Mouse (Mus musculus) gastrocnemius, postnatal 4 days (tissue): ENCODE results near the gene Zfp937. TPM values are rescaled to one million over a fixed set of nuclear protein-coding genes. Genes with fewer than 3 reads are reported as not detected.
A peak's percentile ranks its signal among the peaks of the same experiment; 100 is the strongest.
"Not testable (repeated sequence)": the region's sequence is repeated elsewhere in the genome, so short reads cannot be mapped to it uniquely, and the experiment has no call there.

ENCODE experiments used
- DNase-seq, 2 experiments: peaks; one replicate each; pipeline ENCODE4 v3.0.0; 2021 to 2022; ENCODE audit warnings: low spot score in 2 of 2, mixed read lengths in 2 of 2
- long read RNA-seq, 2 experiments: library from polyadenylated mRNA; stranded (forward); transcript quantifications; one replicate each; pipeline ENCODE4 v2.0.0; 2021
- total RNA-seq, 2 experiments: library from RNA; stranded (reverse); gene quantifications; 2 replicates each; pipeline ENCODE4 v1.2.3; 2021

The Zfp937 gene
- total RNA-seq: 1 to 10 TPM; 5.2 to 6.0 TPM
- long read RNA-seq, experiment 1, partial matches to known transcripts: 0 of 1 reads
- long read RNA-seq, experiment 1, other reads (novel, unspliced or antisense): 0 of 1 reads
- long read RNA-seq, experiment 2, partial matches to known transcripts: 0 of 3 reads
- long read RNA-seq, experiment 2, other reads (novel, unspliced or antisense): 3 of 3 reads

DNA sequence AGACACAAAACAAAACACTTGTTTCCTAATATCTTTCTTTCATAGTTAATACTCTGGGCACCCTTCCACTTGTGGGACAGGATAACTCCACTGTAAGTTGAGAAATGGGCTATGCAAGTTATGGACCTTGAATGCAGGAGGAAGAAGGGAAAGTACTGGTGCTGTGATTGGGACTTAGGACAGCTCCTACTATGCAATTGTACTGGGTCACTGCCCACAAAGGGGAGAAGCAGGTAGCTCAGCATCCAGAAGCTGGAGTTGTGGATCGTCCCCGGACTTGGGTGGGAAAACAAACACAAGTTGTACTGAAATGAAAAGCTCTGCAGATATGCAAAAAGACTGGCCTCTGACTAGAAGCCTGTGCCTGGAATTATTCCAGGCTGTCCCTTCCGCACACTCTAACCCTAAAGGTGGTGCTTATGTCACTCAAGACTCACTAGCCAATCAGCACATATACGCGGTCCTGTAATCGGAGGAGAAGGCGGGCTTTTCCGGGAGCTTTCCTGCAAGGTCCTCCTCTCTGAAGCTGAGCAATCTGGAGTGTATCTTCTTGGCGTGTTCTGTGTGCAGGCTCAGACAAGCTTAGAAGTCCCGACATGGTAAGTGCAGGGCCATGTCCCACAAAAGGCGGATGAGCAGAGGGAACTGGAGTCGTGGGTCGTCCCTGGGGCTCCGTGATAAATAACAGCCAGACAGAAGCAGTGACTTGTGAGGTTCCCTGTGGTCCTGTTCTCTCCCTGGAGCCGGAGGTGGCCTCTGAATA lies at the start of gene Zfp937:
Gene Zfp937, plus strand, starts transcription at position 474 of the 763 bp plus-strand sequence.
- peak; percentile 30 to 71 for DNase-seq

- no peak for DNase-seq
Observed at GRCm38 (mm10) chr2:150173833-150174232, 44.0 kb upstream of the Zfp937 start.

DNA sequence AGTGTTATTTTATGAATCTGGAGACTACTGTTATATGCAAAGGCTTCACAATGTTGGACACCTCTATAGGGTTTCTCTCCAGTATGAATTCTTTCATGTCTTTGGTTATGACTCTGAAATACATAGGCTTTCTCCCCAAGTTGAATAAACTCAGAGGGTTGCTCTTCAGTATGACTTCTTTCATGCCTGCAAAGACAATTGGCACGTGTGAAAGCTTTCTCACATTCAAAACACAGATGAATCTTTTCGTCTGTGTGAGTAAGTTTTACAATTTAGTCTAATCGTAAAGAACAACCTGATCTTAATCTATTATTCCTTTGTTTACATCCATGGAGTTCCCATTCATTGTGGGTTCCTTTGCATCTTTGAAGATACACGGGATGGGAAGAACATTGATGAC lies 38.3 kb upstream of the Zfp937 start, which contains the start of gene Gm10770:
Gene Gm10770, minus strand, starts transcription at position 101 of the 400 bp plus-strand sequence.
- DNase-seq: not testable (repeated sequence)

DNA sequence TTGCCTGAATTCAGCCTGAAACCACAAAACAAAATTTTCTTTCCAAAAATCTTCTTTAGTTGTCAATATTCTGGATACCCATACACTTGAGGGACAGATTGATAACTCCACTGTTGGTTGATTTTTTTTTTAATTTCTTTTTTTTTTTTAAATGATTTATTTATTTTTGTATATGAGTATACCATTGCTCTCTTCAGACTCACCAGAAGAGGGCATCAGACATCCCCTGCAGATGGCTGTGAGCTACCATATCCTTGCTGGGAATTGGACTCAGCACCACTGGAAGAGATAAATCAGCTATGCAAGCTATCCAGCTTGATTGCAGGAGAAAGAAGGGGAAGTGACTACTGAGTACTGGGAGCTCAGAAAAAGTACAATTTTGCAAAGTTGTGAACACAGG lies 36.8 kb upstream of the Zfp937 start:
- not testable (repeated sequence) for DNase-seq

- not testable (repeated sequence) for DNase-seq
Observed at GRCm38 (mm10) chr2:150181570-150181999, 36.3 kb upstream of the Zfp937 start, which contains the start of gene Gm14139. TSS of gene Gm14139 (plus strand) at chr2:150181755.

- not testable (repeated sequence) for DNase-seq
Observed at GRCm38 (mm10) chr2:150218363-150218725, 471 bp downstream of the Zfp937 start.

GRCm38 (mm10) chr2:150223263-150223662 lies 5.4 kb downstream of the Zfp937 start:
- DNase-seq: not testable (repeated sequence)

- no peak for DNase-seq
Observed at GRCm38 (mm10) chr2:150243211-150243610, 25.3 kb downstream of the Zfp937 start.

GRCm38 (mm10) chr2:150255491-150255890 lies 37.6 kb downstream of the Zfp937 start, which contains the start of gene Gm21994:
TSS of gene Gm21994 (minus strand) at chr2:150255591.
- DNase-seq: not testable (repeated sequence)

DNA sequence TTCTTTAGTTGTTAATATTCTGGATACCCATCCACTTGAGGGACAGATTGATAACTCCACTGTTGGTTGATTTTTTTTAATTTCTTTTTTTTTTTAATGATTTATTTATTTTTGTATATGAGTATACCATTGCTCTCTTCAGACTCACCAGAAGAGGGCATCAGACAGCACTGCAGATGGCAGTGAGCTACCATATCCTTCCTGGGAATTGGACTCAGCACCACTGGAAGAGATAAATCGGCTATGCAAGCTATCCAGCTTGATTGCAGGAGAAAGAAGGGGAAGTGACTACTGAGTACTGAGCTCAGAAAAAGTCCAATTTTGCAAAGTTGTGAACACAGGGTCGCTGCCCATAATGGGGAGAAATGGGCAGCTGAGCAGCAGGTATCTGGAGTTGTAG lies 39.0 kb downstream of the Zfp937 start:
- DNase-seq: not testable (repeated sequence)

DNA sequence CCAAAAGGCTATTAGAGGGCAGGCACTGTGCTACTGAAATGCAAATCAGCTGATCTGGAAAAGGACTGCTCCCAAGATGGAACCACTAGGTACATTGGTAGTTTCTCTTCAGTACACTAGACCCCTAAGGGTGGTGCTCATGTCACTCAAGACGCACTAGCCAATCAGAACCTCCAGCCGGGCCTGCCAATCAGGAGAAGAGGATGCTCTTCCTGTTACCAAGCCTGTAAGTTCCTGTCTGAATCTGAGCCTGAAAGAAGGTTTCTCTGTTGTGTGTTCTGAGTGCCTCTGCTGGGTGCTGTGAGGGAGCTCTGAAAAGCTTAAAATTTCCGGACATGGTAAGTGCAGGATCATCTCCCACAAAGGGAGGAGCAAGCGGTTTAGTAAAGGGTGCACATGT lies 39.4 kb downstream of the Zfp937 start, which contains the start of gene Gm14124:
Gene Gm14124, plus strand, starts transcription at position 227 of the 400 bp plus-strand sequence.
- DNase-seq: not testable (repeated sequence)

Other genes starting within 250 kb of the Zfp937 start
- gene Zfp120, start 81.4 kb upstream of the Zfp937 start, total RNA-seq: 1 to 10 TPM; 7.5 to 9.0 TPM
- not detected for gene Gm10770, start 38.4 kb upstream of the Zfp937 start, total RNA-seq
- not detected for gene Gm14139, start 36.3 kb upstream of the Zfp937 start, total RNA-seq
- 1 to 10 TPM; 5.0 to 5.8 TPM for gene Gm21994, start 37.5 kb downstream of the Zfp937 start, total RNA-seq
- gene Gm14124, start 39.4 kb downstream of the Zfp937 start, total RNA-seq: under 1 TPM; 0.10 to 0.18 TPM
- 1 to 10 TPM; 2.0 to 2.5 TPM for gene Gm10130, start 105.6 kb downstream of the Zfp937 start, total RNA-seq
- gene 3300002I08Rik, start 144.7 kb downstream of the Zfp937 start, total RNA-seq: 1 to 10 TPM; 3.2 to 3.7 TPM
- 1 to 10 TPM; 4.4 to 5.1 TPM for gene Zfp442, start 233.4 kb downstream of the Zfp937 start, total RNA-seq